Mouse (Mus musculus) adrenal gland, postnatal 36 days (tissue): ENCODE measurements around the gene Olfr705. TPM values are rescaled to one million over a fixed set of nuclear protein-coding genes. Genes with fewer than 3 reads are reported as not detected.
"Not testable (repeated sequence)": the region's sequence is repeated elsewhere in the genome, so short reads cannot be mapped to it uniquely, and the experiment has no call there.

Experiments used
- DNase-seq, 2 experiments: peaks; one replicate each; pipeline ENCODE4 v3.0.0; 2021; ENCODE audit warnings: mixed read lengths in 1 of 2
- long read RNA-seq, 2 experiments: library from polyadenylated mRNA; stranded (forward); transcript quantifications; one replicate each; pipeline ENCODE4 v2.0.0; 2021; ENCODE audit warnings: borderline sequencing depth in 2 of 2
- total RNA-seq, 2 experiments: library from RNA; stranded (reverse); gene quantifications; 2 replicates each; pipeline ENCODE4 v1.2.3; 2021

Olfr705 gene
- total RNA-seq: not detected
- long read RNA-seq, experiment 1: 0 reads
- long read RNA-seq, experiment 2: 0 reads

DNA sequence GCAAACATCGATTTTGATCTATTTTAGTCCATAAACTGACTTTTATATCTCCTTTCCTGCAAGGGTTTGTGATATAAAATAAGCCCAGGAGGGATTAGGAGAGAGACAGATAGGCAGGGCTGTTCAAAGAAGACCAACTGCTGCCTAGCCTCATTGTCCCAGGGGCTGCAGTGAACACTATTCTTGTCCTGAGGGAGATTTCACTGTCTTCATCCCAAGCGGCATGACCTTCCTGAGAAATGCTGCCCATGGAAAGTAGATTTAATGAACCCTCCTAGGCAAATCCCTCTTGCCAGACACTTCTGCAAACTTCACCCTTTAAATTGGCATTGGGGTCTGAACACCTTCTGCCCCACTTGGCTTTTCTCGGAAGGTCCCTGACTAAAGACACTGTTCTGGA lies at the start of gene Olfr705:
TSS of gene Olfr705 (minus strand) at position 101 of the 400 bp plus-strand sequence.
- DNase-seq: no peak

DNA sequence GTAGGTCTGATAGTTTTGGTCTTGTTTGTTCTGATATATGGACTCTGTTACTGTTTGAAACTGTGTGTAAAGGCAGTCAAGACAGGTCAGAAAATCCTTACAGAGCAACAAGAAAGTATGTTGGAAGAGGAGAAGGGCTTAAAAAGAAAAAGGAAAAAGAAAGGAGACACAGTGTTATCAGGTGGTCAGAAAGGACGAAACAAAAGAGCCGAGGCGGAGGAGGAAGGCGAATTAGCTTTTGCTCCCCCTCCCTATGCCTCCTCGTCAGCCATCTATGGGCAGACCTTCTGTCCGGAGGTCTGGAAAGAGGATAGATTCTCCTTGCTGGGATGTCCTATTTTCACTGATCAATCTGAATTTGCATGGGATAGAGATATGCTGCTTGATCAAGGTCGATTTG lies 44.3 kb upstream of the Olfr705 start:
- DNase-seq: not testable (repeated sequence)

DNA sequence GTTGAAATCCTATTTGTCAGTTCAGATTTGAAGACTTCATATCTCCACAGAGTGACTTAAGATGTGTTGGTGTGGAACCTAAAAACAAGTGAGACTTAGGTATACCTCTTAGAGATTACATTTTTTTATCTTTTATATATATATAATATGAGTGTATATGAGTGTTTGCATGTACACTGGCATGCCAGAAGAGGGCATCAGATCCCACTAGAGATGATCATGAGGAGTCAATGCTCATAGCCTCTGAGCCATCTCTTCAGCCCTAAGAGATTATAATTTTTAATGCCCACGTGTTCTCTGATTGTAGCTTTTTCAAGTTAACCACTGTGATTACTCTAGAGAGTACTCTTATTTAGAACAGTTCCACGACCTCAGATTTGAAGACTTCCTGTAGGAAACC lies 31.0 kb upstream of the Olfr705 start, which contains the start of gene Olfr1532-ps1:
TSS of gene Olfr1532-ps1 (plus strand) at position 326 of the 400 bp plus-strand sequence.
- DNase-seq: no peak

DNA sequence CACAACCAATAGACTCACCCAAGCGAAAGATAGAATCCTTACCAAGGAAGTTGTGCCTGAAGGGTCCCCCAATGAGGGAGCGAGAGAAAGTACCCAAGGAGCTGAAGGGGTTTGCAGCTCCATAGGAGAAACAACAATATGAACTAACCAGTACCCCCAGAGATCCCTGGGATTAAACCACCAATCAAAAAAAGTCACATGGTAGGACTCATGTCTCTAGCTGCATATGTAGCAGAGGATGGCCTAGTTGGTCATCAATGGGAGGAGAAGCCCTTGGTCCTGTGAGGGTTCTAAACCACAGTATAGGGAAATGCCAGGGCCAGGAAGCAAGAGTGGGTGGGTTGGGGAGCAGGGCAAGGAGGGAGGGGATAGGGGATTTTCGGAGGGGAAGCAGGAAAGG lies 24.4 kb upstream of the Olfr705 start, which contains the start of gene Olfr707:
TSS of gene Olfr707 (minus strand) at position 101 of the 400 bp plus-strand sequence.
- not testable (repeated sequence) for DNase-seq

DNA sequence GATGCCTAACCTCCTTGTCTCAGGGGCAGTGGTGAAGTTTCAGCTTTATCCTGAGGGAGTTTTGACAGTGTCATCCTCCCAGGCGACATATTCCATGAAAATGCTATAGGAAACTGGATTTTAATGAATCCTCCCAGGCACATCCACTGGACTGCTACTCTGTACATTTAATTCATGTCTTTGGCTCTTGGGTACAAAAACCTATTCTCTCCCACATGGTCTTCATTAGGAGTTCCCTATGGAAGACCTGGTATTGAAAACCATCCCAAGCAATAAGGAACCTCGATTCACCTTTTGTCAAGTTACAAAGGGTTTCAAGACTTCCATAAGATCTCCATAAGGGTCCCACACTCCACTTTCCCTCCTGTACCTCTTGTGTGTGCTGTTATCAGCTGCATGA lies 11.4 kb upstream of the Olfr705 start, which contains the start of gene Olfr706:
TSS of gene Olfr706 (minus strand) at position 101 of the 400 bp plus-strand sequence.
- no peak for DNase-seq

DNA sequence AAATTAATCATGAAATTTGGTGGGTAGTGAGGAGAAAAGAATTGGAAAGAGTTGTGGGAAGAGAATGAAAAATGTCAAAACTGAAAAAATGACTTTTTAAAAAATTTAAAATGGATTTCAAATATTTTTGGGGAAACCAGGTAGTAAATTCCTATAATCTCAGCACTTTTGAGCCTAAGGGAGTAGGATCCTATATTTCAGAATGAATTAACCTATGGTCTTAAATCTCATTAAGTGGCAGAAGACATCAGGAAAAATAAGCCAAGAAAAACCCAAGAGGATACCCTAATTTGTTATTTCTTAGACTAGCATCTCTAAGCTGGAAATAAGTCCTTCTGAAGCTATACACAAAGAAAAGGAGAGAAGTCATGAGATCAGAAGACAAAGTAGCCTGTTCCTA lies 13.8 kb downstream of the Olfr705 start, which contains the start of gene Olfr704:
TSS of gene Olfr704 (plus strand) at position 301 of the 400 bp plus-strand sequence.
- DNase-seq: no peak

DNA sequence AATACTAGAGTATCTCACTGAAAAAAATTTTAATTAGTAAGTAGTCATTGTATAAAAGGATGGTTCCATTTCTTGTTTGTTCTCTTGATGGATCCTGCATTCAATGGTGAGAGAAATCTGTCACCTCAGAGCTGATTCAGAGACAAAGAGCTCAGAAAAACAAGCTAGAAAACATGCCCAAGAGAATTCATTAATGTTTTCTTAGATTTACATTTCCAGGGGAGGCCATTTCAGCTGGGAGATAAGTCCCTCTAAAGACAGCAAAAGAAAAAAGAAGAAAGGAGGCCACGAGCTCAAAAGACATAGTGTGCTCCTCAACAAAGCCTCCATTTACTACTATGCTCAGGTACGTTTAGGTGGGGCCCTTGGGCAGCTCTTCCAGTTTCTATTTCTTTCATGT lies 33.6 kb downstream of the Olfr705 start, which contains the start of gene Olfr703:
TSS of gene Olfr703 (plus strand) at position 301 of the 400 bp plus-strand sequence.
- DNase-seq: no peak

DNA sequence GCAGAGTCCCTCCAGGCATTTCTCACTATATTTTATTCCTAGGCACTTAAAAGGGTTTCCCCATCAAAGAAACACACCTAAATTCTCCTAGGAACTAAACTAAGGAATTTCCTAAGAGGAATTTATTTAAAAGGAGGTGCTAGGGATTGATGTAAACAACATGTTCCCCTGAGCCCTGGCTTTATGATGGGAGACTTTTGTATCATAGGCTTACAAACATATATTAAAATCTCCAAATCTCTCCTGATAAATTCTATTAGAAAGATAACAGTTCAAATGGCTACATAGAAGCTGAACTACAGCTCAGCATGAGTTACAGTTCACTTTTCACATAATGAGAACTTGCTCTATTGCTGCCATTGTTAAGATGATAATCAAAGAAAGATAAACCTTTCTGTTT lies 42.9 kb downstream of the Olfr705 start, which contains the start of gene Olfr702:
TSS of gene Olfr702 (minus strand) at position 101 of the 400 bp plus-strand sequence.
- no peak for DNase-seq

Other genes with a start within 250 kb of the Olfr705 start
- gene Olfr693, start 196.3 kb downstream of the Olfr705 start, total RNA-seq: not detected
- not detected for gene Olfr694, start 185.1 kb downstream of the Olfr705 start, total RNA-seq
- gene Olfr695, start 160.5 kb downstream of the Olfr705 start, total RNA-seq: not detected
- not detected for gene Olfr697, start 134.4 kb downstream of the Olfr705 start, total RNA-seq
- not detected for gene Olfr698, start 121.5 kb downstream of the Olfr705 start, total RNA-seq
- not detected for gene Olfr699, start 83.7 kb downstream of the Olfr705 start, total RNA-seq
- not detected for gene Olfr700, start 68.1 kb downstream of the Olfr705 start, total RNA-seq
- not detected for gene Olfr701, start 62.8 kb downstream of the Olfr705 start, total RNA-seq
- gene Olfr702, start 43.0 kb downstream of the Olfr705 start, total RNA-seq: not detected
- not detected for gene Olfr703, start 33.5 kb downstream of the Olfr705 start, total RNA-seq
- not detected for gene Olfr704, start 13.7 kb downstream of the Olfr705 start, total RNA-seq
- not detected for gene Olfr706, start 11.3 kb upstream of the Olfr705 start, total RNA-seq
- gene Olfr707, start 24.4 kb upstream of the Olfr705 start, total RNA-seq: not detected
- not detected for gene Olfr1532-ps1, start 31.1 kb upstream of the Olfr705 start, total RNA-seq
- gene Olfr709-ps1, start 55.3 kb upstream of the Olfr705 start, total RNA-seq: under 1 TPM in 1 of 2 experiments, not detected in 1; 0.07 TPM
- not detected for gene Olfr710, start 71.4 kb upstream of the Olfr705 start, total RNA-seq
- gene Olfr6, start 87.0 kb upstream of the Olfr705 start, total RNA-seq: not detected
- not detected for gene Olfr711, start 98.6 kb upstream of the Olfr705 start, total RNA-seq
- not detected for gene Olfr2, start 129.2 kb upstream of the Olfr705 start, total RNA-seq
- not detected for gene Olfr713, start 154.3 kb upstream of the Olfr705 start, total RNA-seq
- gene Olfr714, start 194.1 kb upstream of the Olfr705 start, total RNA-seq: not detected
- not detected for gene Olfr17, start 216.3 kb upstream of the Olfr705 start, total RNA-seq
- not detected for gene Olfr715b, start 233.5 kb upstream of the Olfr705 start, total RNA-seq